Mouse (Mus musculus): ENCODE measurements around the gene Col25a1.

DNA sequence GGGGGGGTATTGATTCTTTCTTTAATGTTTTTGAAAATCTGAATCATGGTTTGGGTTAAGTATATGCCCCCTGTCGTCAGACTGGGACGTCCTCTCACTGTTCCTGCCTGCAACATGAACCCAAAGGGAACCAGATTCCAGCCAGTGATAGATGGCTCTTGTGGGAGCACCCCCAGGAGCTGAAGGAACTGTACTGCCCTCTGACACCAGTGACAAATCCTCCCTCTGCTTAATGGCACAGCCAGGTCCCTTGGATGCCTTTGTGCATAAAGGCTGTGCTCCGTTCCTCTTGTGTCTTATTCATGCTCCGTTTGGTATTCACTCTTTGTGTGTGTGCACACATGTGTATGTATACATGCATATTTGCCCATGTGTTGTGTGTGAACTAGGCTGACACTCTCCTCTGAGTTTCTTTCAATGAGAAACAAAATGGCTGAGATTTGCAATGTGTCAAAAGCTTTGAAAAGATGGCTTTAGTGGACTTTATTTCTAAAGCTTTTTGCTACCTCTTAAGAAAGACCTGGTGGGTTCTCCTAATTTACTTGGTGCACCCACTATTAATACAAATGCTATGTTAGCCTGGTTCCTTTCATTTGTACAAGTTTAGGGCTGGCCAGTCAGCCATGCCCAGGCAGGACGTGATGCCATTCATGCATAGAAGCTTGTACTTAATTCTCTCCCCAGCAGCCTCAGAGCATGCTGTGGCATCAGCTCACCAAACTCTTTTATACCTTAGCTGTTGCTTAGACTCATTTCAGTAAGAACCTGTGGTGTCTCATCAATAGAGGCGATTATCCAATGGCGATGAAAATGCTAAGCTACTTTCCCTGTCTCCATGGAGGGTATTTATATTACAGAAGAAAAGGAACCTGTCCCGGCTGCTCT, 273.5 kb downstream of the Col25a1 start:
- TF ChIP-seq POLR2A (IDR thresholded peaks at IDR 0.05; ENCODE audit: insufficient read length, low read depth) (no peak), POLR2AphosphoS2 (IDR thresholded peaks at IDR 0.05; ENCODE audit: insufficient read length, low read depth) (no peak), E2F4 (IDR thresholded peaks at IDR 0.05; ENCODE audit: insufficient read depth) (no peak), MAX (IDR thresholded peaks at IDR 0.05; ENCODE audit: low read depth) (no peak), MYOD1 (IDR thresholded peaks at IDR 0.05; ENCODE audit: control insufficient read depth in 1 of 3, insufficient read length in 2 of 3, low read depth in 2 of 3) (no peak), TCF12 (IDR thresholded peaks at IDR 0.05; ENCODE audit: insufficient read depth, poor library complexity, severe bottlenecking) (no peak), USF1 (IDR thresholded peaks at IDR 0.05; ENCODE audit: low read depth) (no peak), REST (IDR thresholded peaks at IDR 0.05; ENCODE audit: insufficient read depth, insufficient read length) (no peak), CEBPB (IDR thresholded peaks at IDR 0.05; ENCODE audit: insufficient read depth, poor library complexity, severe bottlenecking) (no peak), MYOG (IDR thresholded peaks at IDR 0.05; ENCODE audit: control insufficient read depth in 1 of 3, insufficient read depth in 1 of 3, insufficient read length in 2 of 3, low read depth in 2 of 3) (no peak), TCF3 (IDR thresholded peaks at IDR 0.05; ENCODE audit: insufficient read length, low read depth) (no peak)
